Mouse (Mus musculus) megakaryocyte progenitor cell, adult 5-6 weeks (primary cell): Measurements from ENCODE around the gene Gm10964. TPM values are rescaled to one million over a fixed set of nuclear protein-coding genes. Genes with fewer than 3 reads are reported as not detected.

Source experiments
- ATAC-seq: replicated peaks from 2 replicates; pipeline ENCODE4 v1.8.0; 2016; ENCODE audit warnings: mild to moderate bottlenecking, moderate TSS enrichment, inconsistent platforms; ENCODE audit not compliant: poor library complexity
- total RNA-seq, 2 experiments: library from RNA; stranded (forward) in 1 of 2; stranded (reverse) in 1 of 2; fragments of 157-497, 149-512 nt in 1 of 2; fragments of 200-1000 nt in 1 of 2; gene quantifications; 2 replicates each; pipeline versions ENCODE4 v1.2.3 to v1.2.4; 2015 to 2017

The Gm10964 gene
- total RNA-seq (2015) (not detected in 2 replicates), total RNA-seq (2017) (not detected in 2 replicates)

DNA sequence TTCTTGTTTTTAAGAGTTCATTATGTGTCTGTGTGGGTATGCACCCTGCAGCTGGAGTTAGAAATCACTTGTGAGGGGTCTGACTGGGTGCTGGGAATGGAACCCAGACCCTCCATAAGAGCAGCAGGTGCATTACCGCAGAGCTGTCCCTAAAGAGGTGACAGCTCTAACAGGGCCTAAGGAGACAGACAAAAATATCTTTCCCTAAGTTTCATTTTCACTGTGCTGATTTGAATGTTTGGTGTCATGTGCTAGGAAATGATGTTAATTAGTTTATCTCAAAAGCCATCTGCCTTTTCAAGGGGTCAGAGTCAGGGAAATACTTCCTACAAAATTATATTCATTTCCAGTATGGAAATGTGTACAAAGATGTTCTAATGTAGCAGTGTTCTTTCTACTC, at the start of gene Gm10964:
Gene Gm10964 (plus strand): TSS at position 38 of the 400 bp plus-strand sequence.
- ATAC-seq: no peak

DNA sequence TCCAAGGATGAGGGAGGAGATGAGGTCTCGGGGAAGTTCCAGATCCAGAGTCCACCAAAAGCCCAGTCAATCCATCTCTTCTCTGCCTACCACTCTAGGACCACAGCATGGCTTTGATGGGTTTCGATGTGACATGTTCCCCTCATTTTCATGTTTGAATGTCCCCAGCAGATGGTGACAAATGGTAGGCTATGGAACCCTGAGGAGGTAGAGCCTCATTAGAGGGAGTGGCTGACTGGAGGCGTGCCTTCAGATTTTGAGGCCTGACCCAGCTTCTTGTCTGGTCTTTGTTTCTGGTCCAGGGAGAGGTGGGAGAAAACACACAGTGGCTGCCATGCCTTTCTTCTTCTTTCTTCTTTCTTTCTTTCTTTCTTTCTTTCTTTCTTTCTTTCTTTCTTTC, 48.7 kb upstream of the Gm10964 start:
- ATAC-seq: peak; percentile 65; the same call in 1 of the 2 replicates

DNA sequence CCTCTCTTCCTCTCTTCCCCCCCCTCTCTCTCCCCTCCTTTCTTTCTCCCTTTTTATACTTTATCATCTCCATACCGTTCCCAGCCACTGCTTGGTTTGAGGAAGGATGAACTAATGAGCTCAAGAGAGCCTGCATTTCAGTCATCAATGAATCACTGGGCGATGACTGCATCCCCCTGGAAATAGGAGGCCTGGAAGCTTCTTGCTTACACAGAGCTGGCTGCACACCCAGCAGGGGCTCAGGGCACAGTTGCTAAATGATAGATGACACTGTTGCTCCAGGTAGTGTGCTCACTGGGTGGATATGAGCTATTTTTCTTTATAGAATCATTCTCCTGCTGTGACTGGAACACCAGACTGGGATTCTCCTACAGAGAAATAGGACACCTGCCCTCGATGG, 43.6 kb upstream of the Gm10964 start:
- no peak for ATAC-seq

DNA sequence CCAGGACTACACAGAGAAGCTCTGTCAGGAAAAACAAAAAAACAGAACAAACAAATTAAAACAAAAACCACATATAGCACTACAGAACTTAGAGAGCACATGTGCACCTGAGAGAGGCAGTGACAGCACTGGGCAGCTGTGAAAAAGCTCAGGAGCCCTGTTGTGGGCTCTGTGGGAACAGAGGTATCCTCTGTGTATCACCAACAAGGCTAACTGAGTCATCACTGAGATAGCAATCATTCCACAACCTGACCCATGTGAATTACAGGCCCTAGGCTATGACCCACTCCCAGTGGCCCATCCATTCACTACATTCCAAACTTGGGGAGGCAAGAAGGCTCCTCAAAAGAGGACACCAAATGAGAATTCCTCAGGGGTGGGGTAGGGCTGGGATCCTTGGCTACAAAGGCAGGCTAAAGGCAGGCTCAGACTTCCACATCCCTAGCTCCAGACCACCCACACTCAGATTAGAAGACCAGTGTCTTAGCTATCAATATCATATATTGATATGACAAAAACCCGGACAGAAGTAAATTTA, 42.7 kb upstream of the Gm10964 start:
- ATAC-seq: no peak

DNA sequence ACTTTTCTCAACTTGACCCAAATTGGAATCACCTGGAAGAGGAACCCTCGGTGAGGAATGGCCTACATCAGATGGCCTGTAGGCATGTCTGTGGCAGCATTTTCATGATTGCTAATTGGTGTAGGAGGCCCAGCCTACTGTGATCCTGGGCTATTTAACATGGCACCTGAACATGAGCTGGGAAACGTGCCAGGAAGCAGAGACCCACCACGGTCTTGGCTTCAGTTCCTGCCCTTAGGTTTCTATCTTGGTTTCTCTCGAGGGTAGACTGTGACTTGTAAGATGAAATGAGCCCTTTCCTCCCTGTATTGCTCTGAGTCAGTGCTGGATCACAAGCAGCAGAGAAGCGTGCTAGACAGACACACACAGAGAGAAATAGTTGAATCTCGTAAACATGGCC, 34.5 kb upstream of the Gm10964 start:
- no peak for ATAC-seq

DNA sequence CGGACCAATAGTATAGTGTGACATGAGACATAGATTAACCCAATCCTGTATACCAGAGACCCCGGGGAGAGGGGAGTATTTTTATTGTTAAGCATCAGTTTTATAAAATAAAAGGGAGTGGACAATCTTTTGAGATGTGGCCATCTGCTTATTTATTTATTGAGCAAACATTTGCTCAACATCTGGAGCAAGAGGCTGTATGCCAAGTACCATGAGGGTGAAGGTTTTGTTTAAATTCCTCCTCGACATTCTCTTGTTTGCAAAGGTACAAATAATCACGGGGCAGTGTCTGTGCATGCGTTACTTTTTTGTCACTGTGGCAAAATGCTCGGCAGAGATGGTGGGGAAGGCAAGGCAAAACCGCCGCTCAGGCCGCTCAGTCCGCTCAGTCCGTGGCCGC, 33.7 kb upstream of the Gm10964 start:
- no peak for ATAC-seq

DNA sequence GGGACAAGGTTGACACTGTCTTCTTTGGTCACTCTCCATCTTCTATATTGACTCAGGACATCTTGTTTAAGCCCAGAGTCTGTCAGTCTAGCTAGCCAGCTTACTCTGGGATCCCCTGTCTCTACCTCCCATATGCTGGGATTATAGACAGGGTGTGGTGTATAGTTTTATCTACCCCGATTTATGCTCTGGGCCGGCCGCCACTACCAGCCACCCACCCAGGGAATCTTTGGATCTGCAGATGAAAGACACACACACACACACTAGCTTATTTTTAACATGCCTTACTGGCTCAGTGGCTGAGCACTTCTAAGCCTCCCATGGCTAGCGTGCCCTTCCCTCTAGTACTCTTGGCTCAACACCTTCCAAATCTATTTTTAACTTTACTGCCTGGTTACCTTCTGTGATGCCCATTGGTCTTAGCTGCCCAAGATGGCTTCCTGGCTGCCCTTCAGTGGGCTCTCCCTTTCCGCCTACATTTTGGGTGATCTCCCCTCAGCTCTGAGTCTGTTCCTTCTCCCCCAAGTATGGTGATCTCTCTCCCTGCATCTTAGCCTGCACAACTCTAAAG, 29.6 kb upstream of the Gm10964 start:
- ATAC-seq: no peak

DNA sequence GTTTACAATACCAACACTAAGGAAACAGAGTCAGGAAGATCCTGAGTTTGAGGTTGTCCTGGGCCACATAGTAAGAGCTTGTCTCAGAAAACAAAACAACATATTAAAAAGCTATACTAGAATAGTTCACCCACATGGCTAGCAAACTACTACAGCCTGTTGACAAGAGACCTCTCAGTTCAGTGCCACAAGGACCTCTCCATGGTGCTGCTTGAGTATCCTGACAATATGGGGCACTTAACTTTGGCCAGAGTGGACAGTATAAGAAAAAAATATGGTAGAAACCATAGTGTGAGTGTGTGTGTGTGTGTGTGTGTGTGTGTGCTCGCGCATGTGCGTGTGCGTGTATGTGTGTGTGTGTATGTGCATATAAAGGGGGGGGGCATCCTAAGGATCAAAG, 27.0 kb upstream of the Gm10964 start:
- ATAC-seq: no peak

DNA sequence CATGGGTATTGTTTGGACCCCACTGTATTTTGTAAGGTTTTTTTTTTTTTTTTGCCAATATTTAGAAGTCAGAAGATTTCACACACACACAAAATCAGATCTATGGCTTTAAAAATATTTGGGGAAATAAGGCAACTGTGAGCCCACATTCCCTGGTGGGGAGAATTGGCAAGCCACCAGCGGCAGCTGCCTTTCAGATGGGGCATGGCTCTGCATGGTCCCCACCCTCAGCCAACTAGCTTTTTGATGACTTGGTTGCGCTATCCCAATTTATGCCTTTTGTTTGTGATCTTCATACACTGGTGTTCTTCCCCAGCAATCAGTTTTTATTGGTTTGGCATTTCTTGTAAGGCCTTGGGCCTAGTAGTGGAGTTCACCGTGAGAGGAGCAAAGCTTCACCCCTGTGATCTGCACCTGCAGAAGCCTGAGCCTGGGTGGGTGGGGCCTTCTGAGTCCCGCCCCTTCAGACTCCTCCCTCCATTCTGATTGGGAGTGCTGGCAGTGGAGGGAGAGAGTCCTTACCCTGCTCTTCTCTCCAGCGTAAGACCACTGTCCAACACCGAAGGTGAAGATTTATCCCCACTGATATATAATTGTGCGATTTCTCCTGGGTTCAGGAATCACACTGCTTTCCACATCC, 24.8 kb upstream of the Gm10964 start:
- ATAC-seq: no peak

DNA sequence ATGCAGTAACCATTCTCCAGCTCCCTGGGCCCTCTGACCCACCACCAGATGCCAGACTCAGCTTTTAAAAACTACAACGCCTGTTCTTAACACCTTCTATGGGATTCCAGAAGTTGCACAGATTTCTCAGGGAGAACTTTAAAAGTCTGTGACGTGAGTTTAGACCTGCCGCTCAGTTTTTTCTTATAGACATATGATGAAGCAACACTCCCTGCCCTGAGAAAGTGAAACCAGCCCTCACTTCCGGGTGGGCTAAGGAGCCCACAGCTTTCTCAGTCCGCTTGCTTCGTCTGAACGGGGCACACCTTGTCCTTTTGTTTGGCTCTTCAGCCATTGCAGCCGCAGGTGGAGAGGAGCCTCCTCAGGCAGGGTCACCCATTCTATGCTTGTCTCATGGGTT, 24.2 kb upstream of the Gm10964 start:
- ATAC-seq: no peak

DNA sequence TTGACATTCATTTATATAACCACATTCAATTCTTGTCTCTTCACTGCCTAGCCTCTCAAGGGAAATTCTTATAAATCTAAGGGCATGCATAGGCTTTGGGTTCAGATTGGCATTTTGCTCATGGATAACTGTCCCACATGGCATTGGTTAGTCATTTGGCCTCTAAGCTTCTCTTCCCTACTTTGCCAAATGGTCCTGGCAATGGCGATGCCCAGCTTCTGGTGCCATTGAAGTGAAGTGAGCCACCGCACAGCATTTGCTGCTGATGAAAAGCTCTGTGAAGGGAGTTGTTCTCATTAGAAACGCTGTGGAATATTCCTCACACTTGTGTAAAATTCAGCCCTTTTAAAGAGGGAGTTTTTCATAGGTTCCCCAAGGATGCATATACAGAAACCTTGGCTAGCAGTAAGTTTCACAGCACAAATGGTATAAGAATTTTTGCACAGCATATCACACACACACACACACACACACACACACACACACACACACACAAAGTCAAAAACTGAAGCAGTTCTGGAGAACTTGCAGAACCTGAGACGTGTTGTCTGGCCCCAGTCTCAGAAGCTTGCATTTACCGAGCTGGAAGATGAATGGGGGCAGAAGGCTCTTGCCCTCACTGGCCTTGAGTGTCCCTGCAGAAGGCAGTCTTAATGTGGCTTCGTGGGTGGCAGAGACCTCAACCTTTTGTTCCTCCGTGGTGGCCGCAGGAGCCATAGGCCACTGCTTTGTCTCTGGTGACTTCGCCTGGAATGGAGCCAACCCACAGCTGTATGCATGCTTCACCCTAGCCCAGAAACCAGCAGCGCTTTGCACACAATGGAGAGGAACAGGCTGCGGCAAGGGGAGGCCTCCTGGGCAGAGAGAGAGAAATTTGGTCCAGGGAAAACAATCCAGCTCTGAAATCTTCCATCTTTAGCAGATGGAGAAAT, 23.1 kb upstream of the Gm10964 start:
- ATAC-seq: peak; percentile 66

DNA sequence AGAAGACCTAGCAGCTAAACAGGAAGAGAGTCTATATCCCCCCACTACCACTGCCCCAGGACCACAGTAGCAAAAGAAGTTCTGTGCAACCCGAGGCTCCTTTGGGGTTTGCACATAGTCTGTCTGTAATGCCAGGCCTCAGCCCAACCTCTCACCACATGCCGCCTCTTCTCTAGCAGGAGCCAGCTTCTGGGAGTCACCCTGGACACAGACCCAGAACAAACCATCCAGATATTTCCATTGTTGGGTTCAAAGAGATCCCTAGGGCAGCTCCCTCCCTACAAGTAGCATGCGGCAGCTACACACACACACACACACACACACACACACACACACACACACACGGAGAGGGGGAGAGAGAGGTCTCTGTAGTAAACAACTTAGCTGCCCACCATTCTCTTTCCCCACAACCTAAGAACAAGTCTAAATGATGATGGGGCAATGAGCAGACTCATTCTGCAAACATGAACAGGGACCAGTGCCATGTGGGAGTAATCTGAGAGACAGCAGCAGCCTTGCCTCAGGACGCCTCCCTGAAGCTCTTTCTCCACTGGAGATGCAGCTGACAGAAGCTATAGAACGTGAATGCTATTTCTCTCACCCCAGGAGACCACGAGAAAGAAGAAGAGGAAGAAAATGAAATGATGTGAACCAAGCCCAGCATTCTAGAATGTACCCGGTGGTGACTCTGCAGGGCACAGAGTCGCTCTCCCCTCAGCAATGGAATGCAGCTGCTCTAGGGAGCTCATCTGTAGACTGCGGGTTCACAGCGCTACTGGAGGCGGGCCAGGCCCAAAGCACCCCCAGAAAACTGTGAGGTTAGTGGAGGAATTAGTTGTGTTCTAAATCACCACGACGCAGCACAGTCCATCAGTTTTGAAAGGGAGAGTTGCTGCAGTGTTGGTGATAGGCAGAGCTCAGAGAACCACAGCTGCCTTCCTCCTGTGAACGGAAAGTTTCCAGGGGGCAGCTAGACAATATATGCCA, 22.1 kb upstream of the Gm10964 start:
- peak; percentile 24; the same call in 1 of the 2 replicates for ATAC-seq

DNA sequence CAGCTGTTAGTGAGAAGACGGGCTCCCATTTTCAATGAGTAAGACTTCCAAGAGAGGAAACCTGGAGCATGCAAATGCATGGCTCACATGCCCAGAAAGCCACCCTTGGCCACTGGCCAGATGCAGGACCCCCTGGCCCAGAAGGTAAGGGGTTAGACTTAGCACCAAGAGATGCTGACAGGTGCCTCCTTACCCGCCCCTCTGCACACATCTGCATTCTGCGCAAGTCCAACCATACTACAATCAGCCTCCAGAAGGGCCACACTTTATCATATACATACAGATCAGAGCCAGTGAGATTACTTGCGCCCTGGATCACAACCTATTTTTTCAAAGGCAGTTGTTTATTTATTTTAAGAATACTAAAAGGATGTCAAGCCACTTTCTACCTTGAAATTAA, 20.4 kb upstream of the Gm10964 start:
- 0 out of 2 replicates have a peak, but pooled peaks have one; percentile 53 for ATAC-seq

DNA sequence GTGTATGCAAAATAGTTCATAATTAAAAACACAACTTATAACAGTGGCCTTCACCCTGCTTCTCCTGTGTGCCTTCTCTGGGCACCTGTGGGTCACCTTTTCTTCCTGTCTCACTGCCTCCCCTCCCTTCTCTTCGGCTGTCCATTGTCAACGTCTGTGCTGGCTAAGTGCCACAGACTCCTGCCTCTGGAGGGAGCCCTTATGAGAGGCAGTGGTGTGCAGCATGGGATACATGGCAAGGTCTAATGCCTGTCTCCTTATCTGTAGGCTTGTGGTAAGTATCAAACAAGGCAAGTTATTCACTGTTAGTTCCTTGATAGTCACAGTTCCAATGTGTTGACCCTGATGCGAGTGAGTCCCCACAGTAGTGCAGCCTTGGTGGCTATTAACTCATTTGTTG, 15.0 kb upstream of the Gm10964 start:
- ATAC-seq: peak; percentile 96

DNA sequence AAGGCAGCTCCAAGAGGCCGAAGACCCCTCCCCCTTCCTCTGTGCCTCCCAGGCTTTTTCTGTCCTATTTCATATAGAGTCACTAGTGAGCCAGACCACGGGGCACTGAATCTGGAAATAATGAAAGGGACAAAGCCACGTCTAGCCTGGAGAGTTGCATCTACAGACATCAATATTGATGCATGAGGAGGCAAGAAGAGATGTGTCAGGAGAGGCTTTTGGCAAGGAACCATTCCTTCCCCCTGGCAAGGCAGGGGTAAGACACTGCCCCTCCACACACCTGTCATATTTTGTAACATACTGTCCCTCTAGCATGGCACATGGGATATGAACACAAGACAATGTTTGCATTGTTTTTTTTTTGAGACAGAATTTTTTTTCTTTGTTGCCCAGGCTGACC, 12.5 kb upstream of the Gm10964 start:
- no peak for ATAC-seq

DNA sequence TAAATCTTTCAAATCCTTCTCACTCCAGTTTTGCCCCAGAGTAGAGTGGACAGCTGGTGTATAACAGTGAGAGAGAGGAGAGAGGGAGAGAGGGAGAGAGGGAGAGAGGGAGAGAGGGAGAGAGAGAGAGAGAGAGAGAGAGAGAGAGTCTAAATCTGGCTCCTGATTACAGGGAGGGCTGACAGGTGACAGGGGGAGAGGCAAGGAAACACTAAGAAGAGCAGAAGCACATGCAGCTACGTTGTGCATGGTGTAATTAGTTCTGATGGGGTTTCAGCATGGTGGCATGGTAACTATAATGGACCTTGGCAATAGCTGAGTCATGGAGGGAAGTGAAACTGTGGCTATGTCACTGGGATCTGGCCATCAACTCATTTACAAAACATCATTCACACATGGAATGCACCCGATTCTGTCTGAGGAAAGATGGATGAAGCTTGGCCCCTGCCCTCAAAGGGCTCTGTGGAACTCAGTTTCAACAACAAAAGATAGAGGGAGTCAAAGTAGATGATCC, 11.3 kb upstream of the Gm10964 start:
- peak; percentile 67 for ATAC-seq

DNA sequence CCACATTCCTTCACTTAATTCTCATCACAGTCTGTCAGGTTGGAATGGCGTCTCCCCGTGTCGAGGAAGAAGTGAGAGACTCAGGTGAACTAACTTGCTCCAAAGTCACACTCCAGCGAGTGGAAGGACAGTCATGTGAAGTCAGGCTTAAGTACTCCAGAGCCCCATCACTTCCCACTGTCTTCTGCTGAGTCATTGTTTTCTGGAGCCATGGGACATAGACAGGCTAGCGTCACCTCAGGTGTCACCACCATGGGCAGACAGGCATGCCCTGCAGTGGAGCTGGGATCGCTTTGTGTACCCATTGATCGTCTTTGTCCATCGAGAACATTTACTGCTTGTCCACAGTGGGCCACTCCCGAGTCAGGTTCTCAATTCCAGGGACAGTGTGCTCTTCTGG, 9.3 kb upstream of the Gm10964 start:
- ATAC-seq: no peak

DNA sequence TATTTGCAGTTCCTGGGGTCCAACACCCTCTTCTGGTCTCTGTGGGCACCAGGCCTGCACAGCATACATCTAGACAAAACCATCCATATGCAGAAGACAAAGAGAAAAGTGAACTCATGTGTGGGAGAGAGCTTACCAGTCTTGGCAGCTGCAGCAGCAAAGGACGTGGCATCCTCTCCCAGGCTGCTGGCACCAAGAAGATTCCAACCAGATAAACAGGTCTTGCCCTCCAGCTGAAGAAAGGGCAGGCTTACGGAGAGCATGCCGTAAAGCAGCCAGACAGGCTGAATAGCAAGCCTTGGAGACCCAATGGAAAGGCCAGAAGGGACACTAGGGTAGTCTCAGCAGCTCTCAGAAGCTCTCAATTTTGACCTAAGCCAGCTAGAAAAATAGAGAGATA, 7.0 kb upstream of the Gm10964 start:
- no peak for ATAC-seq

DNA sequence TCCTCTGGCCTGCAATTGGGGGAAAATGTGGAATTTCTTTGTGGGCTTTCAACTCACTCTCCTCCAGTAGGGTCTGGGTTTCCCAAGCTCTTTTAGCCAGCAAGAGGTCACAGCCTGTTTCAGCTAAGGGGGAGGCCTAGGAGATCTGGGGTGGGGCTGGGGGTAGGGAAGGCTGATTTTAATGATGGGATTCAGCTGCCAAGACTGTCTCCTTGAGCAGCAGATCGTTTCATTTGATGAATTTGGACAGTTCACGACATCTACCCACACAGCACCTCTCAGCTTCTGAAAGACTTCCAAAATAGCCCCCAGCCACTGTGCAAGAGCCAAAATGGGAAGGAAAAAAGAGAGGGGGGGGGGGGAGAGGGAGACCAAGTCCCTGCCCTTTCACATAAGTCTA, 6.0 kb upstream of the Gm10964 start:
- ATAC-seq: no peak
